Mouse (Mus musculus): Measurements from ENCODE around the gene Dgcr6.
"Not testable (repeated sequence)": the region's sequence is repeated elsewhere in the genome, so short reads cannot be mapped to it uniquely, and the experiment has no call there.

Gene Dgcr6

GRCm38 (mm10) chr16:18052731-18053202 is at the start of gene Dgcr6:
Dgcr6 (plus strand) TSS chr16:18052860.
- DNase-seq (ENCODE audit: low read depth, low spot score) = peak; percentile 94

- DNase-seq (ENCODE audit: low read depth, low spot score) = no peak
Observed at GRCm38 (mm10) chr16:18004589-18004988, 48.1 kb upstream of the Dgcr6 start.

GRCm38 (mm10) chr16:18007083-18007482 is 45.6 kb upstream of the Dgcr6 start:
- DNase-seq (ENCODE audit: low read depth, low spot score) = no peak

- DNase-seq (ENCODE audit: low read depth, low spot score) = no peak
Observed at GRCm38 (mm10) chr16:18011101-18011500, 41.6 kb upstream of the Dgcr6 start.

DNA sequence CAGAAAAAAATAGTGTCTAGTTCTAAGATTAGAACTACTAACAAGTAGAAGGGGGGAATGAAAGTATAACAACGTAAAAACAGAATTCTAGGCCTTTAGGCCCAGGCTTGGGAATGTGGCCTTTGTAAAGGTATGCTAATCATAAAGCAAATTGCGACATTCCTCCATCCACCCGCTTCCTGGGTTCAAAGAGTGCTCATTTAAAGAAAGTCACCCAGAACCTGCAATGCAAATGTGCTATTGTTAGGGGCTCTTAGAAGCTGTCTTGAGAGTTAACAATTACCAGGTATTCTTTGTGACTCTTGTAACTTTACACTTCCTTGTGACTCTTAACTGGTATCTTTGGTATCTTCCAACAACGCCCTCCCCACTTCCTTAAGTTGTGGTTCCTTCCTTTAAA is 36.2 kb upstream of the Dgcr6 start:
- DNase-seq (ENCODE audit: low read depth, low spot score) = not testable (repeated sequence)

DNA sequence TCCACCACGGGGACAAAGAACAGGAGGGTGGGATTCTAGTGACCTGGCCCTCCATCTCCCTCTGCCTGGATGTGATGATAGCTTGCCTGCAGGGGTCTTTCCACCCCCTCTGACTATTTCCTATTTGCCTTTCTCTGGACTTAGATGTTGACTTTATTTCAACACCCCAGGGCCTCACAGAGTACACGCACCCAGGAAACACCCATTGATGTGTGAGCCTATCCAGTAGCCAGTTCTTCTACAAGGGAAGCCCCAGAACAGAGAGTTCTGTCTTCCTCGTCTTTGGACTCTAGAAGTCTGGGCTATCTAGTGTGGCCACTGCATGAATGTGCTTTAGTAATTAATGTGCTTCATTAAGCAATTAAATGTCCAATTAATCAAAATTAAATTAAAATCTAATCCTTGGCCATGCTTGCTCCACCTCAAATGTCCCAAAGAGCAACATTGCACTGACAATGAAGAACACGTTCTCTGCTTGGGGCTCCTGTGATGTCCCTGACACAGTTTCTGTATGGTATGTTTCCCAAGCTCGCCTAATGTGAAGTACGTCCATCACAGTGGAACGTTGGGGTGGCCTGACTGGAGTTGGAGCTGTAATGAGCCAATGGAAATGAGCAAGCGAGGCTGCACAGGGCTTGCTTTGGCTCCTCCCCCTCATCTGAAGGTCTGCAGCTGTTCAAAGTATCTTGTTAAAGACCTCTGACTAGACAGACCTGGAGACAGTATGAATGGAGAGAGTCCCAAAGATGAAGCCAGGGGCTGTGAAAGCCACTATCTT is 29.7 kb upstream of the Dgcr6 start:
- no peak for DNase-seq (ENCODE audit: low read depth, low spot score)

DNA sequence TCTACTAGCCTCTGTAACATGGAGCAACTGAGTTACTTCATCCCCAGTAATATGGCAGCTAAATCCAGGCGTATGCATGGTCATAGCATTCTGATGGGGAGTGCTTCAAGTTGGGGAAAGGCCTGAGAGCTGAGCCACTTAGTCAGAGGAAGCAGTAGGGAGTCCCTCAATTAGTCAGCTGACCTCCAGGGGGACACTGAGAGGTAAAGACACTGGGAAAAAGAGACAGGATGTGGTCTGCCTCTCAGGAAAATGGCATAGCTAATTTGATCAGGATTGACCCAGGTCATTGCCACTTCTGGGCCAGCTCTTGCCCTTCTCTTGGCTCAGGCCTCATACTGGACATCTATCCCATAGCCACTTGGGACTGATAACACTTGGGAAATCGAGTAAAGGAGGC is 25.3 kb upstream of the Dgcr6 start:
- DNase-seq (ENCODE audit: low read depth, low spot score) = no peak

DNA sequence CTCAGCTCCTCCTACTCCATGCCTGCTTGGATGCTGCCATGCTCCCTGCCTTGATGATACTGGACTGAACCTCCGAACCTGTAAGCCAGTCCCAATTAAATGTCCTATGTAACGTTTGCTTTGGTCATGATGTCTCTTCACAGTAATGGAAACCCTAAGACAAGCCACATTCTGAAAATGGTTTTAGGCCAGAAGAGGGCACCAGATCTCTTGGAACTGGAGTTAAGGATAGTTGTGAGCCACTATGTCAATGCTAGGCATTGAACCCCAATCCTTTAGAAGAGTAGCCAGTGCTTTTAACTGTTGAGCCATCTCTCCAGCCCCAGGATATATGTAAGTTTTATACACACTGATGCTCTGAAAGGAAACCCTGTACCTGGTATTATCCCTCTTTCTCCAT is 20.9 kb upstream of the Dgcr6 start:
- DNase-seq (ENCODE audit: low read depth, low spot score) = peak; percentile 65

- DNase-seq (ENCODE audit: low read depth, low spot score) = peak; percentile 34
Observed at GRCm38 (mm10) chr16:18033289-18033688, 19.4 kb upstream of the Dgcr6 start.

GRCm38 (mm10) chr16:18034286-18034685 is 18.4 kb upstream of the Dgcr6 start:
- no peak for DNase-seq (ENCODE audit: low read depth, low spot score)

GRCm38 (mm10) chr16:18036425-18036955 is 16.2 kb upstream of the Dgcr6 start:
- DNase-seq (ENCODE audit: low read depth, low spot score) = peak; percentile 70

GRCm38 (mm10) chr16:18037025-18037424 is 15.6 kb upstream of the Dgcr6 start:
- DNase-seq (ENCODE audit: low read depth, low spot score) = no peak

- DNase-seq (ENCODE audit: low read depth, low spot score) = no peak
Observed at GRCm38 (mm10) chr16:18044991-18045390, 7.7 kb upstream of the Dgcr6 start.

DNA sequence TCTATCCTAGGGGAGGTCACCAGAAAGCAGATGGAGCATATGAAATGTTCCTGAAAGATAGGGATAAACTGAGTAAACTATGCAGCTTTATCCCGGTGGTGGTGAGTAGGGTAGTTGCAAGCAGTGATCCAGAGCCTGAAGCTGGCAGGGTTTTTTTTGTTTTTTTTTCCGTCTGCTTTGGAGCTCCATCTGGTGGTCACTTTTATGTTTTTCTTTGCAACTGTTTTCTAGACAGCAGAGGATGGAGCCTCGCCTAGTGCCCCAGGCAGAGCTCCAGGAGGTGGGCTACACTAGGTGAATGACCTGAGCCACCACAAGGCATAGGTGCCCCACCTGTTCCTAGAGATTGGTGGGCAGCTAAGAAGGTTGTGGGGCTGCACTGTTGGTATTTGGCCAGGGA is 5.0 kb upstream of the Dgcr6 start:
- DNase-seq (ENCODE audit: low read depth, low spot score) = peak; percentile 74

DNA sequence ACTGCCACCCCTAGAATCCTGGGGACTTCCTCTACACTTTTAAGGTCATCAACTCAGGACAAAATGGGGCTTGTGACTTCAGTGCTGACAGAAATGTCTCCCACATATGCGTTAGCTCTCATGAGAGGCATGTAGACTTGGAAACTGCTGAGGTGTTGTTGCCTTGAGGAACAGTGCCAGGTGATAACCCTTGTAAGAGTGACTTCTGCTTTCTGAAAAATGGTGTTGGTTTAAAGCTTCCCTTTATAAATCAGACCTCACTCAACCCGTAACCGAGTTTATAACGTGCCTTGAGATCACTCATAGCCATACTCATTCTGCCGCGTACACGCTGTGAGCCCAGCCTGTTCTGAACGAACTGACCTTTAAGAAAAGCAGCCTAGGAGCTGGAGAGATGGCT is 4.6 kb upstream of the Dgcr6 start:
- no peak for DNase-seq (ENCODE audit: low read depth, low spot score)

DNA sequence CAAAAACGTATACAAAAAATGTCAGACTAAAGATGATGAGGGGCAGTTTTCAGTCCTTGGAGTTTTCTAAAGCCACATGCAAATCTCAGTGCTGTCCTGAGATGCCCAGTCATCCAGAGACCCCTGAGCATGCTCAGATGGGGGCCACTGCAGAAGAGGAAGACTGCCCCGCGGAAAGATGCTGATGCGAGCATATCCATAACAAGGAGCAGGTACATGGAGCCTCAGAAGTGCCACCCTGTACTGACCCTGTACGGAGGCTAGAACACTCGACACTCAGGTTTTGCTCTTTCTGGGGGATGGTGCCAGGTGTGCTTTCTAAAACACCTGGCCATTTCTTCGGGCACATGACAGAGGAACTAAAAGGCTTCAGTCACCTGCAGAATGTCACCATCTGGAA is 338 bp upstream of the Dgcr6 start:
- DNase-seq (ENCODE audit: low read depth, low spot score) = no peak

DNA sequence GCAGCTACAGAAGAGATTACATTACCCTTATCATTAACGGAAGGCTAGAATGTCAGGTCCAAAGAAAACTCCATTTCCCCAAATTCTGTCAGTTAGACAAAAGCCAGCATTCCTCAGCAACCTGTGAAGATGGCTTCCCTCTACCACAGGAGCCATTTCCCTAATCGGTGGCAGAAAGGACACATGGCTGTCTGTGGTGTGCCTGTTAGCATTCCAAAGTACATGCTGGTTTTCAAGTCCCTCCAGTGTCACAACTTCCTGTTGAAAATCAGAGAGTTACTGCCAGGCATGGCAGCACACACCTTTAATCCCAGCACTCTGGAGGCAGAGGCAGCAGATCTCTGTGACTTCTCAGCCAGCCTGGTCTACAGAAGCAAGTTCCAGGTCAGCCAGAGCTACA is 3.6 kb downstream of the Dgcr6 start:
- no peak for DNase-seq (ENCODE audit: low read depth, low spot score)

- peak; percentile 87 for DNase-seq (ENCODE audit: low read depth, low spot score)
Observed at GRCm38 (mm10) chr16:18058331-18058731, 5.7 kb downstream of the Dgcr6 start.

- peak; percentile 27 for DNase-seq (ENCODE audit: low read depth, low spot score)
Observed at GRCm38 (mm10) chr16:18059243-18059642, 6.6 kb downstream of the Dgcr6 start.

GRCm38 (mm10) chr16:18061201-18061600 is 8.5 kb downstream of the Dgcr6 start:
- DNase-seq (ENCODE audit: low read depth, low spot score) = peak; percentile 47

- peak; percentile 95 for DNase-seq (ENCODE audit: low read depth, low spot score)
Observed at GRCm38 (mm10) chr16:18066060-18067009, 13.7 kb downstream of the Dgcr6 start.
